Mouse (Mus musculus) CH12.LX (cell line): ENCODE data around the gene Ift140. TPM values are rescaled to one million over a fixed set of nuclear protein-coding genes. Genes with fewer than 3 reads are reported as not detected.

ENCODE experiments used
- DNase-seq: peaks from one replicate; pipeline ENCODE4 v3.0.0-alpha.2; 2013; ENCODE audit errors: extremely low read depth
- H3K27ac ChIP-seq: 2 replicates; pipeline ENCODE4 v1.5.1; 2012; ENCODE audit warnings: low read depth, mild to moderate bottlenecking, control low read depth, moderate library complexity; ENCODE audit not compliant: insufficient read depth
- H3K27me3 ChIP-seq: replicated peaks from 2 replicates; pipeline ENCODE3; 2012; ENCODE audit warnings: inconsistent platforms
- H3K36me3 ChIP-seq, 2 experiments: replicated peaks in 1 of 2; 2 replicates each; pipeline versions ENCODE3 to v1.6.1; 2012; ENCODE audit warnings: inconsistent platforms in 1 of 2, low read length in 1 of 2, mild to moderate bottlenecking in 1 of 2, mixed read lengths in 1 of 2, moderate library complexity in 1 of 2; ENCODE audit not compliant: control insufficient read depth in 1 of 2, insufficient read depth in 1 of 2
- H3K4me1 ChIP-seq, 2 experiments: 2 replicates each; pipeline ENCODE4 v1.6.1; 2012; ENCODE audit warnings: inconsistent platforms in 1 of 2, moderate library complexity in 1 of 2; ENCODE audit not compliant: insufficient read depth in 2 of 2, control insufficient read depth in 1 of 2
- H3K4me2 ChIP-seq: 2 replicates; pipeline ENCODE4 v1.6.1; 2012; ENCODE audit warnings: low read depth, mild to moderate bottlenecking, control low read depth; ENCODE audit not compliant: poor library complexity, insufficient read depth, severe bottlenecking
- H3K4me3 ChIP-seq, 3 experiments: fragments of 150-350 bp in 1 of 3; sonication (generic) in 1 of 3; replicated peaks in 1 of 3; 2 replicates each; pipeline versions ENCODE3 to v1.5.1; 2011 to 2012; ENCODE audit warnings: low read depth in 2 of 3, low read length in 2 of 3, mild to moderate bottlenecking in 2 of 3, moderate library complexity in 2 of 3, control low read depth in 1 of 3, improper control_type of control experiment in 1 of 3, inconsistent platforms in 1 of 3, mixed read lengths in 1 of 3; ENCODE audit not compliant: poor library complexity in 1 of 3
- H3K79me2 ChIP-seq: replicated peaks from 2 replicates; pipeline ENCODE4 v1.6.1; 2012; ENCODE audit warnings: mild to moderate bottlenecking, moderate library complexity; ENCODE audit not compliant: control insufficient read depth, poor library complexity, insufficient read depth, severe bottlenecking; ENCODE audit errors: extremely low read depth
- H3K9ac ChIP-seq: 2 replicates; pipeline ENCODE4 v1.6.1; 2012; ENCODE audit warnings: low read depth, mild to moderate bottlenecking, control low read depth, moderate library complexity; ENCODE audit not compliant: insufficient read depth
- H3K9me3 ChIP-seq: replicated peaks from 2 replicates; pipeline ENCODE3; 2012; ENCODE audit warnings: low read length, inconsistent platforms, mixed read lengths
- BHLHE40 ChIP-seq: IDR thresholded peaks from 2 replicates; pipeline ENCODE4 v1.6.1; 2011; ENCODE audit warnings: mild to moderate bottlenecking, low read depth, low read length, improper control_type of control experiment
- CHD1 ChIP-seq: IDR thresholded peaks from 2 replicates; pipeline ENCODE4 v1.6.1; 2012; ENCODE audit warnings: low read depth, low read length, improper control_type of control experiment, inconsistent platforms
- CHD2 ChIP-seq: IDR thresholded peaks from 2 replicates; pipeline ENCODE4 v1.6.1; 2011; ENCODE audit warnings: low read length, improper control_type of control experiment
- CTCF ChIP-seq, 2 experiments: IDR thresholded peaks in 1 of 2; conservative IDR thresholded peaks in 1 of 2; 2 replicates each; pipeline ENCODE4 v1.5.1; 2011 to 2012; ENCODE audit warnings: low read depth in 2 of 2, low read length in 2 of 2, improper control_type of control experiment in 1 of 2, inconsistent platforms in 1 of 2, mild to moderate bottlenecking in 1 of 2, moderate library complexity in 1 of 2
- E2F4 ChIP-seq: IDR thresholded peaks from 2 replicates; pipeline ENCODE4 v1.6.1; 2011; ENCODE audit warnings: low read depth, low read length, improper control_type of control experiment; ENCODE audit not compliant: insufficient replicate concordance
- ELF1 ChIP-seq: IDR thresholded peaks from 2 replicates; pipeline ENCODE4 v1.6.1; 2014; ENCODE audit warnings: low read depth, mild to moderate bottlenecking, inconsistent platforms, low read length, improper control_type of control experiment
- EP300 ChIP-seq: IDR thresholded peaks from 2 replicates; pipeline ENCODE4 v1.6.1; 2011; ENCODE audit warnings: low read length, improper control_type of control experiment
- GABPA ChIP-seq: IDR thresholded peaks from 2 replicates; pipeline ENCODE4 v1.6.1; 2012; ENCODE audit warnings: low read depth, low read length, improper control_type of control experiment, inconsistent platforms; ENCODE audit not compliant: insufficient replicate concordance
- HCFC1 ChIP-seq: IDR thresholded peaks from 2 replicates; pipeline ENCODE4 v1.6.1; 2012; ENCODE audit warnings: low read depth, mild to moderate bottlenecking, inconsistent platforms, low read length, improper control_type of control experiment
- IRF4 ChIP-seq: IDR thresholded peaks from 2 replicates; pipeline ENCODE4 v1.6.1; 2014; ENCODE audit warnings: low read depth, mild to moderate bottlenecking, inconsistent platforms, low read length, improper control_type of control experiment
- JUND ChIP-seq: conservative IDR thresholded peaks from 2 replicates; pipeline ENCODE4 v1.6.1; 2011; ENCODE audit warnings: low read depth, low read length, improper control_type of control experiment
- KAT2A ChIP-seq: IDR thresholded peaks from 2 replicates; pipeline ENCODE4 v1.6.1; 2012; ENCODE audit warnings: low read length, improper control_type of control experiment, inconsistent platforms; ENCODE audit not compliant: insufficient replicate concordance
- MAFK ChIP-seq: IDR thresholded peaks from 2 replicates; pipeline ENCODE4 v1.6.1; 2011; ENCODE audit warnings: low read length, improper control_type of control experiment; ENCODE audit not compliant: insufficient replicate concordance
- MAX ChIP-seq: IDR thresholded peaks from 2 replicates; pipeline ENCODE4 v1.6.1; 2011; ENCODE audit warnings: low read length, improper control_type of control experiment
- MAZ ChIP-seq: IDR thresholded peaks from 2 replicates; pipeline ENCODE4 v1.6.1; 2012; ENCODE audit warnings: low read depth, mild to moderate bottlenecking, inconsistent platforms, low read length, improper control_type of control experiment, moderate library complexity
- MEF2A ChIP-seq: IDR thresholded peaks from 2 replicates; pipeline ENCODE4 v1.6.1; 2014; ENCODE audit warnings: low read depth, mild to moderate bottlenecking, inconsistent platforms, low read length, improper control_type of control experiment, borderline replicate concordance
- MXI1 ChIP-seq: IDR thresholded peaks from 2 replicates; pipeline ENCODE4 v1.6.1; 2011; ENCODE audit warnings: mild to moderate bottlenecking, low read depth, low read length, improper control_type of control experiment
- MYC ChIP-seq: IDR thresholded peaks from 2 replicates; pipeline ENCODE4 v1.6.1; 2011; ENCODE audit warnings: low read depth, mild to moderate bottlenecking, improper control_type of control experiment, low read length
- POLR2AphosphoS2 ChIP-seq: IDR thresholded peaks from 2 replicates; pipeline ENCODE4 v1.6.1; 2011; ENCODE audit warnings: low read depth, low read length, improper control_type of control experiment
- RCOR1 ChIP-seq: conservative IDR thresholded peaks from 2 replicates; pipeline ENCODE4 v1.6.1; 2012; ENCODE audit warnings: low read depth, mild to moderate bottlenecking, inconsistent platforms, low read length, improper control_type of control experiment
- SMC3 ChIP-seq: IDR thresholded peaks from 2 replicates; pipeline ENCODE4 v1.6.1; 2011; ENCODE audit warnings: low read depth, low read length, improper control_type of control experiment
- TBP ChIP-seq: conservative IDR thresholded peaks from 2 replicates; pipeline ENCODE4 v1.6.1; 2011; ENCODE audit warnings: low read depth, low read length, improper control_type of control experiment
- TCF12 ChIP-seq: IDR thresholded peaks from 2 replicates; pipeline ENCODE4 v1.6.1; 2014; ENCODE audit warnings: low read depth, mild to moderate bottlenecking, inconsistent platforms, low read length, improper control_type of control experiment
- UBTF ChIP-seq: IDR thresholded peaks from 2 replicates; pipeline ENCODE4 v1.6.1; 2012; ENCODE audit warnings: low read depth, mild to moderate bottlenecking, inconsistent platforms, low read length, improper control_type of control experiment, moderate library complexity
- USF2 ChIP-seq: conservative IDR thresholded peaks from 2 replicates; pipeline ENCODE4 v1.6.1; 2011; ENCODE audit warnings: low read depth, low read length, improper control_type of control experiment
- ZC3H11A ChIP-seq: IDR thresholded peaks from 2 replicates; pipeline ENCODE4 v1.6.1; 2012; ENCODE audit warnings: low read depth, mild to moderate bottlenecking, inconsistent platforms, low read length, improper control_type of control experiment
- ZKSCAN1 ChIP-seq: IDR thresholded peaks from 2 replicates; pipeline ENCODE4 v1.6.1; 2012; ENCODE audit warnings: low read depth, inconsistent platforms, low read length, improper control_type of control experiment, borderline replicate concordance
- ZMIZ1 ChIP-seq: IDR thresholded peaks from 2 replicates; pipeline ENCODE4 v1.6.1; 2012; ENCODE audit warnings: low read depth, mild to moderate bottlenecking, inconsistent platforms, low read length, improper control_type of control experiment
- dilution Hi-C: fragments of 300-500 bp; cut with MboI; formaldehyde crosslinking; loops from 2 replicates; pipeline ENCODE4 v1.14.3; 2020; ENCODE audit warnings: low sequenced_read_pairs; ENCODE audit not compliant: extremely low pct_unique_long_range_greater_than_20kb, extremely low pct_ligation_motif_present
- in situ Hi-C: fragments of 300-500 bp; cut with MboI; formaldehyde crosslinking; loops from 3 replicates; pipeline ENCODE4 v1.14.3; 2019; ENCODE audit warnings: low sequenced_read_pairs, low pct_ligation_motif_present, low pct_unique_long_range_greater_than_20kb, mixed read lengths
- polyA plus RNA-seq: library from polyadenylated mRNA; unstranded; fragments of >175 nt; gene quantifications from 2 replicates; pipeline ENCODE4 v1.2.1, GENCODE M21; 2012; ENCODE audit warnings: low read depth; ENCODE audit not compliant: insufficient read length
- total RNA-seq, 2 experiments: library from RNA; depleted of rRNA; stranded (reverse); fragments of 300-350 nt in 1 of 2; fragments of >200 nt in 1 of 2; gene quantifications; 2 replicates each; pipeline ENCODE4 v1.2.3; 2012 to 2014

Gene Ift140
- total and polyA plus RNA-seq, 3 experiments = 24.4 to 34.8 (median 26.4) TPM

DNA sequence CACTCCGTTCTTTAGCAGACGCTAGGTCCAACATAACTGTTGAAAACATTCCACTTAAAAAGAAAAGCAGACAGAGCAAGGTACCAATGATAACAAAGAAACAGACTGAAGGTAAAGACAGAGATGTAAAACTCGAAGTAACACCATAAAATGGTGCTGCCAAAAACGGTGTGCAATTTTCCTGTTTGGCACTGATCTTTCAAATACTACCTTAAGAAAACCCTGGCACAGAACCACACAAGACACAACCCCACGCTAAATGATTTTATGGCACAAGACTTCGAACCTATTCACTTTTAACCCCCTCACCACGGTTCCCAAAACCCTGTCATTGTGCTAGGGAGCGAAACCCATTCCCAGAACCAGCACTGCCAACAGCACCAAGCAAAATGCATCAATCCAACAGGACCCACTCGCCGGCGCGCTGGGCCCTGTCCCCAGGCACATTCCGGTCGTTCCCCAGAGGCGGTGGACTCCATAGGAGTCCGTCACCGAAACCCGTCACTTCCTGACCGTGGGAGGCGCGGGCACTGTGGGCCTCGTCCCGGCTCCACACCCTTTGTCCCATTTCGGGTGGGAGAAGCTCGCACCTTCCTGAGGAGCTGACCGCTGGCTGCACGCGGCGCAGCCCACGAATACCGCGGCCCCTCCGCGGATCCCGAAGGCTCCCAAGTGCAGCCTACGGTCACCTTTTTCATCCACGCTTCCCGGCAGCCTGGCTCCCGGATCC, 879 bp upstream of the Ift140 start:
- Histone ChIP-seq H3K27me3 (no peaks in the 10 kb centered on the region), H3K9me3 (peaks cover 2% of the 10 kb centered on the region), H3K4me1 (peaks cover 2 to 25% of the 10 kb centered on the region in 2 experiments; a peak in 2 of 4 replicates), H3K9ac (peak overlapping the region; percentile 97), H3K36me3 (peaks cover 11 to 37% of the 10 kb centered on the region in 2 experiments), H3K4me3 (peak overlapping the region; percentile 74 to 98 (median 97)), H3K79me2 (peaks cover 30% of the 10 kb centered on the region), H3K27ac (0 out of 2 replicates have a peak overlapping the region, but pooled peaks have one; percentile 4), H3K4me2 (peak overlapping the region; percentile 86)
- peak; percentile 27 for DNase-seq
- TF ChIP-seq ELF1 = no peak
- TF ChIP-seq CHD2 = no peak
- TF ChIP-seq MAFK = no peak
- no peak for TF ChIP-seq MAX
- TF ChIP-seq TCF12 = no peak
- no peak for TF ChIP-seq ZKSCAN1
- TF ChIP-seq MAZ = no peak
- no peak for TF ChIP-seq POLR2AphosphoS2
- TF ChIP-seq USF2 = no peak
- TF ChIP-seq MYC = no peak
- TF ChIP-seq CTCF (conservative IDR thresholded peaks at IDR 0.05 in 1 of 2, IDR thresholded peaks at IDR 0.05 in 1 of 2; ENCODE audit: low read depth in 2 of 2, low read length in 2 of 2) = no peak
- no peak for TF ChIP-seq RCOR1
- no peak for TF ChIP-seq SMC3
- TF ChIP-seq HCFC1 = no peak
- no peak for TF ChIP-seq MEF2A
- no peak for TF ChIP-seq KAT2A
- no peak for TF ChIP-seq TBP
- no peak for TF ChIP-seq MXI1
- dilution Hi-C loops (no loop called here), in situ Hi-C loops (no loop called here)

GRCm38 (mm10) chr17:25016292-25017132, 627 bp downstream of the Ift140 start:
- peak; percentile 72 for DNase-seq
- in situ Hi-C loops = no loop called here
- dilution Hi-C loops = no loop called here
- Histone ChIP-seq H3K36me3 (peaks cover 12 to 31% of the 10 kb centered on the region in 2 experiments), H3K4me3 (peak overlapping the region; percentile 76 to 98 (median 91)), H3K27ac (peak overlapping the region; percentile 56), H3K9me3 (peaks cover 2% of the 10 kb centered on the region), H3K27me3 (no peaks in the 10 kb centered on the region), H3K79me2 (peaks cover 28% of the 10 kb centered on the region), H3K9ac (peak overlapping the region; percentile 77), H3K4me1 (peaks cover 2 to 21% of the 10 kb centered on the region in 2 experiments; a peak in 2 of 4 replicates), H3K4me2 (peak overlapping the region; percentile 88)
- TF ChIP-seq ZC3H11A (no peak), IRF4 (peak; percentile 58), RCOR1 (no peak), MAX (no peak), TBP (peak; percentile 39; the same call in 1 of the 2 replicates), GABPA (no peak), UBTF (no peak), JUND (no peak), POLR2AphosphoS2 (no peak), TCF12 (no peak), EP300 (no peak), ZMIZ1 (no peak), E2F4 (no peak), MAFK (no peak), MEF2A (0 out of 2 replicates have a peak, but pooled peaks have one; percentile 42), BHLHE40 (no peak), CHD1 (no peak), MXI1 (peak; percentile 33)
